Mouse (Mus musculus) forebrain, embryonic 12.5 days (tissue): ENCODE data around the gene Erp44. TPM values are rescaled to one million over a fixed set of nuclear protein-coding genes. Genes with fewer than 3 reads are reported as not detected.

Experiments
- ATAC-seq: fragments of 200-750 bp; cut with Nextera tagmentation; 2 replicates; pipeline ENCODE4 v1.8.0; 2017; ENCODE audit warnings: moderate TSS enrichment; ENCODE audit not compliant: low FRiP score
- H3K27ac ChIP-seq: fragments of 300-500 bp; sonication (generic); 2 replicates; pipeline ENCODE4 v1.5.1; 2016; ENCODE audit warnings: mild to moderate bottlenecking
- H3K27me3 ChIP-seq: fragments of 300-500 bp; sonication (generic); 2 replicates; pipeline ENCODE4 v1.6.1; 2016; ENCODE audit warnings: mild to moderate bottlenecking
- H3K36me3 ChIP-seq: fragments of 300-500 bp; sonication (generic); replicated peaks from 2 replicates; pipeline ENCODE4 v1.6.1; 2016; ENCODE audit warnings: mild to moderate bottlenecking
- H3K4me1 ChIP-seq: fragments of 300-500 bp; sonication (generic); 2 replicates; pipeline ENCODE4 v1.6.1; 2016
- H3K4me2 ChIP-seq: fragments of 300-500 bp; sonication (generic); 2 replicates; pipeline ENCODE4 v1.6.1; 2016; ENCODE audit warnings: mild to moderate bottlenecking, moderate library complexity
- H3K4me3 ChIP-seq: fragments of 300-500 bp; sonication (generic); replicated peaks from 2 replicates; pipeline ENCODE4 v1.5.1; 2016; ENCODE audit warnings: mild to moderate bottlenecking
- H3K9ac ChIP-seq: fragments of 300-500 bp; sonication (generic); 2 replicates; pipeline ENCODE4 v1.6.1; 2016; ENCODE audit warnings: mild to moderate bottlenecking
- H3K9me3 ChIP-seq: fragments of 300-500 bp; sonication (generic); 2 replicates; pipeline ENCODE4 v1.6.1; 2016
- WGBS: fragments of 180-500 bp; shearing (Covaris S2); methylation state at CpG from one replicate; pipeline ENCODE4 v1.1.7; 2016; 5-methylcytosine and 5-hydroxymethylcytosine counted together
- polyA plus RNA-seq: library from polyadenylated mRNA; unstranded; fragments of >200 nt; fragmentation: Nextera tagmentation; extraction: Ambion mirVana; gene quantifications from 2 replicates; pipeline ENCODE4 v1.2.1, GENCODE M21; 2016

Erp44 gene
- polyA plus RNA-seq, 1 experiment from 2014 or later: 66.0 TPM

DNA sequence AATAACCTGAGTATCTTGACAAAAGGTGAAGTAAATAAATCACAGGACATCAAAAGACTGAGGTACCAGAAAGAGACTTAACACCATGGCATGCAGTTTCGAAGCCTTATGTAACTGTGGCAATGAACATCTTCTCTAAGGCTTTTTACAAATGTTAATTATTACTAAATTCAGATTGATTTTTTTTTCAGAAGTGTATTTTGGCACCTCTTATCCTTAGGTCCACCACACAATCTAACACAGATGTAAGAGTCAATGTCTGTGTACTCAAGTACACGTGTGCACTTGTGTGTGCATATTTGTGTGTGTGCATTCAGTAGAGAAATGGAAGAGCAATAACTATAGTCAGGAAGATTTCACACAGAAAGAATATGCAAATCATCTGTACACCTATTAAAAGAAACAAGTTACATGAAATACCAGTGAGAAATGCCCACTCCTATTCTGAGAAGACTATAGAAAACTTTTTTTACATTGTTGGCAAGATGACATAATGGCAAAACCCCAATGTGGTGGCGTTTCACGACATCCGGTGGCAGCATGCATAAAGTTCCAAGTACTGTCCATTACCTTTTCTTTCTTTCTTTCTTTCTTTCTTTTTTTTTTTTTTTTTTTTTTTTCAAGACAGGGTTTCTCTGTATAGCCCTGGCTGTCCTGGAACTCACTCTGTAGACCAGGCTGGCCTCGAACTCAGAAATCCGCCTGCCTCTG, 6.1 kb downstream of the Erp44 start:
- WGBS: 95% methylated on average over 7 of the region's 7 CpGs
- H3K27me3 ChIP-seq: no peaks in the 10 kb centered on the region
- H3K4me3 ChIP-seq: no peak overlapping the region
- peaks cover 6% of the 10 kb centered on the region for H3K4me1 ChIP-seq
- no peak overlapping the region for H3K27ac ChIP-seq
- no peak overlapping the region for H3K9ac ChIP-seq
- ATAC-seq: no peak
- no peak overlapping the region for H3K4me2 ChIP-seq
- H3K9me3 ChIP-seq: no peaks in the 10 kb centered on the region
- no peaks in the 10 kb centered on the region; the same call in 1 of the 2 replicates for H3K36me3 ChIP-seq

DNA sequence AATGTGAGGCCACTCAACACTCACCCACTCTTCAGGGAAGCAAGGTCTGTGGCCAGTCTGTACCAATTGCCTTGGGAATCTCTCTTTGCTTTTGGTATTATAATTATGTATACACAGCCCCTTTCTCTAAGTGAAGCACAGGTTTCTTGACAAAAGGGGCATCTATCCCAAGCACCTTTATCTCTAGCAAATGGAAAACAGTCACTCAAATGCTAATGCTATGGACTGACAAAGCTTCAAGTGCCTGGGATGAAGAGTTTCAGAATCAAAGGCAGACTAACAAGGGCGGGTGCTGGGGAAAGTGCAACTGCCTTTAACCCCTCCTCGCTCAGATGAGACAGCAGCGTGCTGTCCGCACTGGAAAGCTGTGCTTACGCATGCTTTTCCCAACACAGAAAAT, 7.5 kb downstream of the Erp44 start:
- ATAC-seq: no peak
- Histone ChIP-seq H3K27ac (no peak overlapping the region), H3K27me3 (no peaks in the 10 kb centered on the region), H3K4me1 (peaks cover 6% of the 10 kb centered on the region), H3K9me3 (no peaks in the 10 kb centered on the region), H3K36me3 (no peaks in the 10 kb centered on the region; the same call in 1 of the 2 replicates), H3K4me3 (no peak overlapping the region), H3K9ac (no peak overlapping the region), H3K4me2 (no peak overlapping the region)
- WGBS: 28% methylated on average over 5 of the region's 5 CpGs

DNA sequence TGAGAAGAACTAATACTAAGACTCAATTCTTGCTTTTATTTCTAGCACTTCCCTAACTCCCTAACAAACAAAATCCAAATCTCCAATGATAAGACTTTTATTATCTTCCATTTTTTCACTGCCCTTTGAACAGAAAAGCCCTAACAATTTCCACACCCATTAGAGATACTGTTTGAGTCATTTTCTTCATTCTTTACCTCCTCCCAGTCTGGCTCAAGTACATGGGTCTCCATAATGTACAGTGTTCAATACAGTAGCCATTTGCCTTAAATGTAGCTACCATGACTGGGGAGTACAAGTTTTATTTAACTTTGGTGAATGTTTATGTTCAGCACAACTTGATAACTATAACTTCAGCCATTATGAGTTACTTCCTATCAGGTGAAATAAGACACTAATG, 8.8 kb downstream of the Erp44 start:
- Histone ChIP-seq H3K4me3 (no peak overlapping the region), H3K27ac (no peak overlapping the region), H3K27me3 (no peaks in the 10 kb centered on the region), H3K4me1 (peaks cover 6% of the 10 kb centered on the region), H3K4me2 (no peak overlapping the region), H3K36me3 (no peaks in the 10 kb centered on the region; the same call in 1 of the 2 replicates), H3K9ac (no peak overlapping the region), H3K9me3 (no peaks in the 10 kb centered on the region)
- no peak for ATAC-seq

DNA sequence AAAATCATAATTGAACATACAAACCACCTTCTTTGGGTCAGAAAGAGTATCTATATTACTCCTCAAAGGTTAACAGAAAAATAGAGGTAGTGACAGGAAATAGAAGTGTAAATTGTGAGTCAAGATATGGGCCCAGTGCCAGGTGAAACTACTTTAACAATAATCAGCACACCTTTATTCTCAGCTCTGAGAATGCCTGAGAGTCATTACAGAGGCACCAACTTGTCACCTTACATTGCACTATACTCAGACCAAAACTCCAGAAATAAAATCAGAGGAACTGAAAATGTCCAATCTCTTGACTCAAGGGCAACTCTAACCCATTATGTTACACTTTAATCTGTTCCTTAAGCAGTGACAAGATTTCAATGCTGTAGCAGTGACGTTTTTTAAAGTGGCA, 11.2 kb downstream of the Erp44 start:
- no peak for ATAC-seq
- Histone ChIP-seq H3K27ac (no peak overlapping the region), H3K4me3 (no peak overlapping the region), H3K36me3 (no peaks in the 10 kb centered on the region), H3K4me1 (peaks cover 6% of the 10 kb centered on the region), H3K9ac (no peak overlapping the region), H3K27me3 (no peaks in the 10 kb centered on the region), H3K9me3 (no peaks in the 10 kb centered on the region), H3K4me2 (no peak overlapping the region)
- 86% methylated on average over 1 of the region's 1 CpGs for WGBS

DNA sequence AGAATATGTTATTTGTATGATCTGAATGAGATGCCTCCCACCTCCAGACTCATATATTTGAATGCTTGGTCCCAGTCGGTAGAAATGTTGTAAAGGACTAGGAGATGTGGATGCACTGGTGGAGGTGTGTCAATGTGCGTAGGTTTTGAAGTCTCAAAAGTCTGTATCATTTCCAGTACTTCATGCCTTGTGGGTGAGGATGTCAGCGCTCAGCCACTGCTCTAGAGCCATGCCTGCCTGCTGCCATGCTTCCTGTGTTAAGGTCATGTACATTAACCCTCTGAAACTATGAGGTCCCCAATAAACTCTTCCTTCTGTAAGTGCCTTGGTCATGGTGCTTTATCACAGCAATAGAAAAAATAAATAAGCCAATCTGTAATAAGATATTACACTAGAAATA, 11.7 kb downstream of the Erp44 start:
- WGBS: 87% methylated on average over 3 of the region's 3 CpGs

DNA sequence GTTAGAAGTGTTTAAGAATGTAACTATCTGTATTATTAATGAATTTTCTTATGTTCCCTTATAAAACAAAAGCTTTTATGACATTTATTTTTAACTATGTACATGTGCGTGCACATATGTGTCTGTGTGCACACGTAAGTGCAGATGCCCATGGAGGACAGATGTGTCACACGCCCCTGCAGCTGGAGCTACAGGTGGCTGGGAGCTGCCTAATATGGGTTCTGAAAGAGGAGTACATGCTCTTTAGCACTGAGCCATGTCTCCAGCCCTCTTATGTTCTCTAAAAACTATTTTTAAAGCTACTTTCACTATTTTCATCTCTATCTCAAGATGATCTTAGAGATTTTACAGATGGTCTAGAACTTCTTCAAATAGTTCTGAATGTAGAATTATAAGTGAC, 21.3 kb downstream of the Erp44 start:
- no peaks in the 10 kb centered on the region for H3K4me1 ChIP-seq

More for the DNA sequence above, 11.7 kb downstream of the Erp44 start:
- Histone ChIP-seq H3K9me3 (no peaks in the 10 kb centered on the region), H3K4me1 (peaks cover 6% of the 10 kb centered on the region), H3K9ac (no peak overlapping the region), H3K36me3 (no peaks in the 10 kb centered on the region), H3K27me3 (no peaks in the 10 kb centered on the region), H3K27ac (no peak overlapping the region), H3K4me3 (no peak overlapping the region), H3K4me2 (no peak overlapping the region)
- no peak for ATAC-seq

DNA sequence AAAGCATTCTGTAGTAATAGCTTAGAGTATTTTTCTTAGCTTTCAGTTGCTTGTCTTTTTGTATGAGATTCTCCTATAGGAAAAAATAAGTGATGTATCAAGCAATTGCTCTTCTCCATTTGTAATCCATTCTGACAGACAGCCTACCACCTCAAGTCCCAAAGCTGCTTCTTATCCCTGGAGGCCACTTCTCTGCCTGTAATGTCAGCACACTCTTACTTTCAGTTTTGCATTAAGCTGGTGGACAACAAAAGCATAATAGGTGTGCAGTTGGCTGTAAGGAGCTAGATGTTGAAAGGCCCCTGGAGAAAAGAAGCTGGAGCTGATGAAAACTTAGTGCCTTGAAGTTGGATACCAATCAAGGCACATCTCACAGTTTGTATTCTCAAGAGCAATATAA, 26.1 kb downstream of the Erp44 start:
- H3K9ac ChIP-seq: no peak overlapping the region
- H3K4me3 ChIP-seq: no peak overlapping the region
- H3K4me1 ChIP-seq: no peaks in the 10 kb centered on the region
- H3K27me3 ChIP-seq: no peaks in the 10 kb centered on the region
- ATAC-seq: no peak
- no peaks in the 10 kb centered on the region for H3K9me3 ChIP-seq
- H3K36me3 ChIP-seq: no peaks in the 10 kb centered on the region
- H3K4me2 ChIP-seq: no peak overlapping the region
- H3K27ac ChIP-seq: no peak overlapping the region

More for the DNA sequence above, 21.3 kb downstream of the Erp44 start:
- no peak overlapping the region for H3K4me2 ChIP-seq
- no peaks in the 10 kb centered on the region for H3K27me3 ChIP-seq
- H3K36me3 ChIP-seq: no peaks in the 10 kb centered on the region
- no peak overlapping the region for H3K4me3 ChIP-seq
- H3K9me3 ChIP-seq: no peaks in the 10 kb centered on the region
- H3K9ac ChIP-seq: no peak overlapping the region
- H3K27ac ChIP-seq: no peak overlapping the region
- 91% methylated on average over 3 of the region's 3 CpGs for WGBS
- no peak for ATAC-seq

DNA sequence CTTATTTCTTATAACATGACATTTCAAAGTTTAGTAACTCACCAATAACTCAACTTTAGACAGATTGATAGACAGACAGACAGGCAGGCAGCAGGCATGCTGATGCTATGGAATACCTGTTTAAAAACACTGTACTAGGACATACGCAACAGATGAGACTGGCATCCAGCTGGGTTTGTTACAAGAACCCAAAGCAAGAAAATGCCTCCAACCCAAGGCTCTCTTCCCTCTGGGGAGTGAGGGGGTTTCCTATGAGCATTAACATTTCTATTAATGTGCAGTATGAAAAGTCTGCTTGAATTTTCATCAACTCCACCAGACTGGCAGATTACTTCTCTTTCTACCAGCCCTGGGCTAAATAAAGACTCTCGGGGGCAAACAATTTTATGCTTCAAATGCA, 35.1 kb downstream of the Erp44 start:
- no peaks in the 10 kb centered on the region for H3K9me3 ChIP-seq
- H3K27ac ChIP-seq: no peak overlapping the region
- H3K36me3 ChIP-seq: no peaks in the 10 kb centered on the region
- no peaks in the 10 kb centered on the region for H3K4me1 ChIP-seq
- WGBS: 94% methylated on average over 2 of the region's 2 CpGs
- ATAC-seq: no peak
- no peak overlapping the region for H3K9ac ChIP-seq
- no peak overlapping the region for H3K4me2 ChIP-seq
- H3K4me3 ChIP-seq: no peak overlapping the region
- no peaks in the 10 kb centered on the region for H3K27me3 ChIP-seq

DNA sequence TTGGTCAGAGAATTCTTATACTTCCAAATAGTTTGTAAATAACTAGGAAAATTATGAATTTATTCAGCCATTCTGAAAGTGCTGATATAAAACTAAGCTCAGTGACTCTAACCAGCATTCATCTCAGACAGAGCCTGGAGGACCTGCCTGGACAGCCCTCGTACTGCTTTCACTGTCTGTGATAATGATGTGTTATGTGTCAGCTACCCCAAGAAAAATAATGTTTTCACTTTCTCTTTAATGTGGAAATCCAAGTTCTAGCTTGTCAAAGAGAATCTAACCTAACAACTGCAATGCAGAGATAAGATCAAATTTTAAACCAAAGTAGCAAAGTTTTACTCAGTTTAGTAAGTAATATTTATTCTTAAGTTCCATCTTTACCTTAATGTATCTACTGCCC, 35.6 kb downstream of the Erp44 start:
- Histone ChIP-seq H3K9ac (no peak overlapping the region), H3K9me3 (no peaks in the 10 kb centered on the region), H3K27ac (no peak overlapping the region), H3K36me3 (no peaks in the 10 kb centered on the region), H3K4me1 (no peaks in the 10 kb centered on the region), H3K4me3 (no peak overlapping the region), H3K4me2 (no peak overlapping the region), H3K27me3 (no peaks in the 10 kb centered on the region)
- no peak for ATAC-seq
- 82% methylated on average over 1 of the region's 1 CpGs for WGBS

DNA sequence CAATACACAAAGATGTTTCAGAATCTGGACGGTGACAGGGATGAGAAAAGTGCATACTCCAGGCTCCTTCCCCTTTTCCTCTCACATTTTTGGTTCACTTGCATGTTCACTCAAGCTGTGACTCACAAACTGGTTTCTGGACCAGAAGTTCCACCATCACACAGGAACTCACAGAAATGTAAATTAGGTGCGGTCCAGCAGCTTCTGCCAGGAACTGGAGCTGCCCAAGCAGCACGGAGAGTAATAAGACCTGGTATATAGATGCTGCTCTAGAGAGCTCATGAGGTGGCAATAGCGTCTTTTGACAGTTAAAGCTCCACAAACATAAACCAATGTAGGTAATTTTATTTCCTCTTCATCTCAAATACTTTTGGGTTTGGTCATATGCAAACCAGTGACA, 36.9 kb downstream of the Erp44 start:
- no peak overlapping the region for H3K27ac ChIP-seq
- H3K9me3 ChIP-seq: no peaks in the 10 kb centered on the region
- no peak overlapping the region for H3K4me2 ChIP-seq
- 93% methylated on average over 4 of the region's 4 CpGs for WGBS
- no peaks in the 10 kb centered on the region for H3K27me3 ChIP-seq
- ATAC-seq: no peak
- H3K9ac ChIP-seq: no peak overlapping the region
- no peak overlapping the region for H3K4me3 ChIP-seq
- H3K36me3 ChIP-seq: no peaks in the 10 kb centered on the region
- H3K4me1 ChIP-seq: no peaks in the 10 kb centered on the region

DNA sequence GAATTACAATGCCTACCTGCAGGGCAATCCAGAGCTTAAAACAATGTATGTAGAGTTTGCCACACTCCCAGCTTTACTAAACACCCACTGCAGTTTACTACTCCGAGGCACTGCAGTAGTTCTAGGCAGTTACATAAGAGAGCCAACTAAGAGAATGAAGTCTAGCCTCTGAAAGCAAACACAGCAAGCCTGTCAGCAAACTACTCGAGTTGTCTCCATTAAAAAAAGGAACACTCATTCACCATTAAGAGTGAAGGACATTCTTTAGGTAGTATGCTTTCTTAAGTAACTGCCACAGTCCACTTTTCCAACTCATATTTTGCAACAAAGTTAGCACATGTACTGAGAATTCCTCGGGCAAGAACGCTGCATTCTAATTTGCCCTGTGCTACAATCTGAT, 40.3 kb downstream of the Erp44 start:
- Histone ChIP-seq H3K4me2 (no peak overlapping the region), H3K9ac (no peak overlapping the region), H3K4me1 (no peaks in the 10 kb centered on the region), H3K27me3 (no peaks in the 10 kb centered on the region), H3K9me3 (no peaks in the 10 kb centered on the region), H3K4me3 (no peak overlapping the region), H3K36me3 (0 out of 2 replicates have a peak, but pooled peaks cover 3% of the 10 kb centered on the region), H3K27ac (no peak overlapping the region)
- no peak for ATAC-seq
- WGBS: 95% methylated on average over 4 of the region's 4 CpGs

DNA sequence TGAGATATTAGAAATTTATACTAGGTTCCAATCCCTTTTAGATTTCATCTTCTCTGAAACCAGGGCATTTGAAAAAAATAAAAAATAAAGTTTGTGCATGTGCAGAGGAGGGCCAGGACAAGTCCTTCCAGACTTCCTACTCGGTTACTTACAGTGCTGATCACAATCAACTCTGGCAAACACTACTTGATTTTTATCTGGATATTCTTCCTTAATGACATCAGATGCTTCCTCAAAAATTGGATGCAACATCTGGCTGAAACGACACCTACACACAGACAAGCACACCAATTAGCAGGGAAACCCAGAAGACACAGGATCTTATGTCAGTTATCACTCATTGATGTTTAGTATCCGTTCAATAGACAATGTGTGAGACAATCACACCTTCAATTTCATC, 42.6 kb downstream of the Erp44 start:
- no peak overlapping the region for H3K4me2 ChIP-seq
- no peak overlapping the region for H3K27ac ChIP-seq
- no peak overlapping the region for H3K4me3 ChIP-seq
- 80% methylated on average over 3 of the region's 3 CpGs for WGBS
- no peaks in the 10 kb centered on the region for H3K27me3 ChIP-seq
- H3K9me3 ChIP-seq: no peaks in the 10 kb centered on the region
- ATAC-seq: no peak
- no peak overlapping the region for H3K9ac ChIP-seq
- 0 out of 2 replicates have a peak, but pooled peaks cover 3% of the 10 kb centered on the region for H3K36me3 ChIP-seq
- no peaks in the 10 kb centered on the region for H3K4me1 ChIP-seq

DNA sequence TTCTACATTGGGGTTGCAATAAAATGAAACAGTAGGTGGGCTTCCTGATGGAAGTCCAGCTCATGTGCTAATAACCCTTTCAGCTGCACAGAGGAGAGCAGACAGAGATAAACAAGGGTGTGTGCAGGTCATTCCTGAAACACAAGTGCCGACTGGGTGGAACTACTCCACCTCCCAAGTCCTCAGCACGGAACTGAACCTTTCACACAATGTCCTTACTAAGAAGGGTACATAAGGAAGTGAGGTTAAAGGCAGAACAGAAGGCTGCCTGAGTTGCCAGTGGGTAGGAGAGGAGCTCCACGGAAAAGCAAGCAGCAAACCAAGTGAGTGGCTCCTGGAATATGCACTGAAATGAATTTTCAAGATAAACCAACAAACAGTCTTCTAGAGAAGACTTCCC, 52.6 kb downstream of the Erp44 start:
- H3K9me3 ChIP-seq: no peaks in the 10 kb centered on the region
- no peak overlapping the region for H3K4me2 ChIP-seq
- no peak for ATAC-seq
- no peak overlapping the region for H3K27ac ChIP-seq
- H3K9ac ChIP-seq: no peak overlapping the region
- WGBS: 78% methylated on average over 3 of the region's 3 CpGs
- no peak overlapping the region for H3K4me3 ChIP-seq
- H3K4me1 ChIP-seq: 0 out of 2 replicates have a peak, but pooled peaks cover 3% of the 10 kb centered on the region
- no peaks in the 10 kb centered on the region for H3K27me3 ChIP-seq
- no peaks in the 10 kb centered on the region for H3K36me3 ChIP-seq
